Mouse (Mus musculus): ENCODE measurements around the gene Fcho2.

The Fcho2 gene

DNA sequence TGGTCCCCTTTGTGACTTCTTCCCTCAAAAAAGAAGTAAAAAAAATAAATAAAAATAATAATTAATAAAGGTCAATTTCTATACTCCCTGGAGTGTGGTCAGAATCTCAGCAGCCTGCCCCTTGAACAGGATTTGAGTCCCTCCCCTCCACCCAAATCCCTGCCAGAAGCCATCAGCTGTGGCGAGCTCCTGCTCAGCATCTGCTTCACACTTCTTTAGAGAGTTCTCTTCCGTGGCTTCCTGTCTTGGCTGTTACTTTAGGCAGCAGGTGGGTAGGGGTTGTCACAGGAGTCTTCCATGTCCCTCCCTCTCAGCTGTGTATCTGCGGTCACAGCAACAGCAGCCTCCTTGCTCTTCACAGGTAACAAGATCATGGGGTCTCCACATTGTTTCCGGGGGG, 109.7 kb downstream of the Fcho2 start:
- no peak for DNase-seq

DNA sequence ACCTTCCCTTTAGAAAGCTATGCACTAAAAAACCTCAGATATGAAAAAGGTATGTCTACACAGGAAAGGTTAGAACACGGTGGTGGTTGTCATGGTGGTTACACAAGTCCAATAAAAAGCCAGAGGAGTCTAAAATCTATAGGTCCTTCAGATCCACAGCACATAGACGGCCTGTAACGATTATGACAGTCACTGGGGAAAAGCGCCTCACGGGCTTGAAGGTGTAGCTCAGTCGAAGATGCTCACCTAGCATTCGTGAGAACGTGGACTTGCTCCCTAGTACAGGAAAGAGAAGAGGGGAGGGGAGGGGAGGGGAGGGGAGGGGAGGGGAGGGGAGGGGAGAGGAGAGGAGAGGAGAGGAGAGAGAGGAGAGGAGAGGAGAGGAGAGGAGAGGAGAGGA, 111.5 kb downstream of the Fcho2 start:
- DNase-seq, result no peak

DNA sequence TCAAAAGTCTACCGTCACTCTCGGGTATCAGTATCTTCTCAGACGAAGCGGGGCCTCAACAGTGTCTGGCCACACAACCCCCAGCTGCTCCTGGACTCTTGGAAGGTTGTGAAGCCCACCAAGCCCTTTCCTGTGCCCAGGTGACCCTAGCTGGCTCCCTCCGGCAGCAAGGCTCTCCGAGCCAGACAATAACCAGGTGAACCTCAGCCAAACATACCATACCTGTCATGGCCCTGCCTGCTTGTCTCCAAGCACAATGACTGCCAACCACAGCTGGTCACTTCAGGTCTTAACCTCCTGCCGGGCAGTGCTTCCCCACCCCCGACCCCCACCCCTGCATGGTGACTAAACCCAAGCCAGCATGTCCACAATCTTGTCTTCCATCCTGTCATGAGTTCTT, 112.9 kb downstream of the Fcho2 start:
- DNase-seq, result no peak

DNA sequence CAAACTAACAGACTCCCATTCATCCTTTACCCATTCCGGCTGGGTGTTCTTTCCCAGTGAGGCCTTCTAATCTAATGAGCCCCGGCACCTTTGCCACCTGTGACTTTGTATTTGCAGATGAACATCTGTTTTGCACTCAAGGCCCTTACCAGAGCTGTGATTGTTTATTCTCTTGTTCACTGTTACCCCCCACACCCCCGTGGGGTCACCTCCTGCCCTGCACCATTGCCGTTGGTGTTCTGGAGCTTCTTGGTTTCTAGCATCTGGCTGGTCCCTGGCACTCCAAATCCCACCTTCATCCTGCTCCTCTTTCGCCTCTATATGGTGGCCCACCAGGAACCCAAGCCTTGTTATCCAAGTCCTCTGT, 114.0 kb downstream of the Fcho2 start:
- no peak for DNase-seq

DNA sequence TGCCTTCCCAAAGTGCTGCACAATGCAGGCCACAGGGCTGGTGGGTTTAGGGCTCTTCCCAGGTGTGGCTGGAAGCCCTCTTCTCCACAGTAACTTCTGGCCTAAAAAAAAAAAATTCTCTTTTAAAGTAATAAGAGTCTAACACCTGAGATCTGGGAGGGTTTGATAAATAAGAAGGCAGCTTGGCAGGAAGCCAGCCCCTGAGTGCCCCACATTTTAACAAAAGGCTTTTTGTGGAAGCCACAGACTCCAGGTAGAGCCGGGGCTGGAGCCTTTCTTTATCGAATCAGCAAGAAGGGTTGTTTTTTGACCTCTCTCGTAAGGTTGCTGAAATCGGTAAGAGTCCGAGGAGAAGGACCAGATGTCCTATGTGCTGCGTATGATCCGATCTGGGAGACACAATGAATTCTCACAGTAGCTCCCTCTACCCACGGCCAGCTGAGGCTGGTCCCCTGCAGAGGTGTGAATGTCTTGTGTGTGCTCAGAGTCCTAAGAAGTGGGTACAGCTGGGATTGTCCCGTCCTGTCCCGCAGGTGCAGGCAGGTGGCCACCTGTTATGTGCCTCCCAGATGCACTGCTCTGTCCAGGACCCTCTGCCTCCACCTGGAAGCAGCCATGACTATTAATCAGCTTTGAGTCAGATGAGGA, 114.5 kb downstream of the Fcho2 start:
- DNase-seq, result no peak

DNA sequence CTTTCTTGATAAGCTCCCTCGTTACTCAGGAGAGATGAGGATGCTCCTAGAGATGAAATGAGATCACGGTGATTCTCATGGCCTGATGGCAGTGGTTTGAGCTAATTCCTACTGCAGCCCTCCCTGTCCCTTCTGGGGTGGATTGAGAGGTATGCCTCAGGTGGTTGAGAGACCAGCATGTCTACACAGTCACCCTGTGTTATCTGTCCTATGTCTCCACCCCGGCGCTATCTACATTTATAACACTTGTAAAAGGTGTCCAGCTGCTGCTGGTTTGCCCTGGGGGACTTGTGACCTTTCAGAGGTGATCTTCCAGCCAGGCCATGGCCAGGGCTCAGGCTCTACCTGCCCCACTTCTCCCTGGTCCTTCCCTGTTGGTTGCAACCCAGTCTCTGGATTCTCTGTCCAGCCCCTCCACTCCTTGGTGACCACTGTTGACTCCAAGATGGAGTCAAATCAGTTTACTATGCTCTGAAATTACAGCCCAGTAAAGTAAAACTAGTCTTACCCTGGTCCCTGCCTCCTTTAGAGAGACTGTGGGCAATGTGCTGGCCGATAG, 115.2 kb downstream of the Fcho2 start:
- DNase-seq, result no peak

DNA sequence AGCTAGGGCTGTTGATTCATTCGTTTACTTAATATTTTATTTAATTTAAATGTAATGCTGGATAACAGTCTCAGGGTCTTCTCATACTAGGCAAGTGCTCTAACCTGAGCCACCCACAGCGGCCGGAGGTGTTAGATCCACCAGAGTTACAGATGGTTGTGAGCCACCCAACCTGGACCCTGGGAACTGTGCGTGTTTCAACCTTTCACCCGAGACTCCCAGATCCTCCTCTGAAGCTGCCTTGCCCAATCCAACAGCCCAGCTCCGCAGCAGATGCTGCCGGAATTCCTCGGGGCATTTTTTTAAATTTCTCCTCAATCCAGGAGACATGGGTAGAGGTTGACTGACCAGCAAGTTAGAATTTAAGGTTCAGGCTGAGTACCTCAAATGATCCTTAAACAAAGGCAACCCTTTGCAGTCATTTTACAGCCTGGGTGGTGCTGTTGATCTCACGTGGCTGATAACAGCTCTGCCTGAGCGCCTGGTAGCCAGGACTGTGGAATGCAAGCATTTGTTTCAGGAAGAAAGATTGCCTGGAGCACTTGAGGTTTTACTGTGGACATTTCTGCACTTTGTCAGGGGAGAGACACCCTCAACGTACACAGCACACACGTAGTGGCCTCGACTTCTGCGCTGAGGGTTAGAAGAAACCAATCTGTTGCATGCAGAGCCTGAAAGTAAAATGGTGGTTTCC, 116.1 kb downstream of the Fcho2 start:
- DNase-seq, result no peak

DNA sequence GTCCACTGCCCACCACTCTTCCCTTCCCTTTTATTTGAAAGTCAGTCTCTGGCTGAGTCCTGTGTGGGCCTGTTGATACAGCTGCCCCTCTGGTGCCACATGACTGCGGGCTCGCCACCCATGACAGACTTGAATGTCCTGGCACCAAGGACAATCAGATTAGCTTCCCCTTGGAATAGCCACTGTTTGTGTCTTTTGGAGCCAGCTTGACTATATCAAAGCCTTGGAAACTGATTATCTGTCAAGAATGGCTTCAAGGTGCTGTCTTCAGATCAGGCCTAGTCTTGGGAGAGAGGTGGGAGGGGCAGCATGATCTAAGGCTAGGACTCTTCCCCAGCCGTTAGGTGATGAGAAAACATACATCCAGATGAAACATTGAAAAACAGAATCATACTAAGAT, 118.5 kb downstream of the Fcho2 start:
- no peak for DNase-seq

DNA sequence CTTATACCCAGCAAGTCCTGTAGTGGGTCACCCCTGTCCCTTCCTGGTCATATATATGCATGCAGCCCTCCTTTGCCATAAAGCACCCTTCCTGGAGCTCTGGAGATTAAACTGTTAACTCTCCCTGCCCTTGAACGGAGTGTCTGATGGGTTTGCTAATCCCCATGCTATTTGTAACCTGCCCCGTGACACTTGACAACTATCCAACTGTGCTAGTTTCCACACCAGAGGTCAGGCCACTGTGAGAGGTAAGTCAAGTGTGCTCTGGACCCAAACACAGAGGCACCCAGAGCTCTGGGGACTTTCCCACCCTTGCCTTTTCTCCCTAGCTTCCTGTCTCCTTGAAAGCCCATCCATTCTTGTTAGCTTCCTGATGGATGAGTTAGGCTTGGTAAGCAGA, 119.7 kb downstream of the Fcho2 start:
- DNase-seq, result no peak

DNA sequence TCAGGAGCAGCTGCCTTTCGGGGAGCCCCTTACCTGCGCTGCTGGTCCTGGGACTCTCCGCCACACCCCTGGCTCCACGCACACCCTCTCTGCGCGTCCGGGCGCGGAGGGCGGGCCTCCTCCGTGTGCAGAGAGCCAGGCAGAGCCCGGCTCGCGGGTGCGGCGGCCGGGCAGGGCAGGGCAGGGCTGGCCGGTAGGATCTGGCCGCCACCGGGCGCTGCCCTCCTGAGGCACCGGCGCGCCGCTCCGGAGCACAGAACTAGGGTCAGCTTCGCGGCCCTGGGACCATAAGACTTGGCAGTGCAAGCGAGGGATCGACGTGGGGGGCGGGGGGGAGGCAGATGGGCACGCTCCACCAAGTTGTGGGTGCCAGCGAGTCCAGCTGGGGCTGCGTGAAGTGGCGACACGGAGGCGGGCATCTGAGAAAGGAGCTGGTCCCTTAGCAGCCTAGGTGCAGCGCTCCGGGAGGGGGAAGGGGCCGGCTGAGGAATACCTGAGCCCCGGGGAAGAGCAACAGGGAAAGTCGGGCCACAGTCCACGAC, 120.4 kb downstream of the Fcho2 start, which contains the start of gene Tmem171:
Gene Tmem171, minus strand, starts transcription at position 62 of the 542 bp plus-strand sequence.
- DNase-seq, result no peak

DNA sequence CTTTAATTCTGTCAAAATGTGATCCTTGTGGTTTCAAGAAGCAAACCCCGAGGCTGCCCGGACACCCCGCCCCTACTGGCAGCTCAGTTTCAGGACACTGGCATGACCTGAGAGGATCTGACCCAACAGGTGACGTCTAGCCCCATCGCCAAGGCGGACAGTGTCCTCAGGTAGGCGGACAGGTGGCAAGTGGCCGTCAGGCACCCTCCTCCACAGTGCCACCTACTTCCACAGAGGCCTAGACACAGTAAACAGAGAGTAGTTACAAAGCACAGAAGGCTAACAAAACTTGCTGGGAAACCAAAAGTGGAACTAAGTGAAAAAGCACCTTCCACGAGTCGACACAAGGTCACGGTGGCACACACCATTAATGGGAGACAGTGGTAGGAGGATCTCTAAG, 121.9 kb downstream of the Fcho2 start:
- no peak for DNase-seq

DNA sequence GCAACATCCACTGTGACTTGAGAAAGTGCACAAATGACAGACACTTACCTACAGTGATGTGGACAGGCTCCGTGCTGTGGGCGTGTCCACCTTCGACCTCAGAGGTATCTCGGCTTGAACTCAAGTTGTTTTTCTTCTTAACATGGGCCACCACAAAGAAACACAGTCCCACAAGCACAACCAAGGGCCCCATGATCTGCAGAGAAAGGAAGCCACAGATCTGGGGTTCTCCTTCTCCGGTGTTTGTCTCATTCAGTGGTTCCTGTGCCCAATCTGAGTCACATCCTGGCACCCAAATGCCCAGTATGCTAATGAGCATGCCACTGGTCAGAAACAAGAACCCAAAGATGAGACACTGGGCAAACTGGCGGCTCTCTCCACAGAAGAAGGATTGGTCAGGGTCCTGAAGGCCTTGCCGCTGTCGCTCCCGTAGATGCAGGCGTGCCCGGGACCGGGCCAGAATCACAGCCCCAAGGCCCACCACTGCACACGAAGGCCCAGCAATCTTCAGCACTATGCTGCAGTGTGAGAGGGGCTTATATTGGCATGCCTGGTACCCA, 123.2 kb downstream of the Fcho2 start:
- DNase-seq, result no peak

DNA sequence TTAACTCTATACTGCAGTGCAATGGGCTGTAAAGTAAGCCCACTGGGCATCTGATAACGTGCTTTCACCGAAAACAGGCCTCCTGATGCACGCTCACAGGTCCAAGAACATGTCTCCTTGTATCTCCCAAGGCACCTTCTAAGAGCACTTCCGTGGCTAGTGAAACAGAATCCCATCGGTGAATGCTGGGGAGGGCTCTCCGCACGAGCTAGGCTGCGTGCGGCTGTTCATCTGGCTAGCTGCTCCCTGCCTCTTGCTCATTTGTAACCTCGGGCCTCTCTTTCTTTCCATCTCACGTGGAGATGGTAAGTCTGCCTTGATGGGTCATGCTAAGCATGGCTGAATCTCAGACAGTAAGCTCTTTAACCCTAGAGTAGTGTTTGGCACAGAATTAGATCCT, 124.4 kb downstream of the Fcho2 start:
- no peak for DNase-seq

DNA sequence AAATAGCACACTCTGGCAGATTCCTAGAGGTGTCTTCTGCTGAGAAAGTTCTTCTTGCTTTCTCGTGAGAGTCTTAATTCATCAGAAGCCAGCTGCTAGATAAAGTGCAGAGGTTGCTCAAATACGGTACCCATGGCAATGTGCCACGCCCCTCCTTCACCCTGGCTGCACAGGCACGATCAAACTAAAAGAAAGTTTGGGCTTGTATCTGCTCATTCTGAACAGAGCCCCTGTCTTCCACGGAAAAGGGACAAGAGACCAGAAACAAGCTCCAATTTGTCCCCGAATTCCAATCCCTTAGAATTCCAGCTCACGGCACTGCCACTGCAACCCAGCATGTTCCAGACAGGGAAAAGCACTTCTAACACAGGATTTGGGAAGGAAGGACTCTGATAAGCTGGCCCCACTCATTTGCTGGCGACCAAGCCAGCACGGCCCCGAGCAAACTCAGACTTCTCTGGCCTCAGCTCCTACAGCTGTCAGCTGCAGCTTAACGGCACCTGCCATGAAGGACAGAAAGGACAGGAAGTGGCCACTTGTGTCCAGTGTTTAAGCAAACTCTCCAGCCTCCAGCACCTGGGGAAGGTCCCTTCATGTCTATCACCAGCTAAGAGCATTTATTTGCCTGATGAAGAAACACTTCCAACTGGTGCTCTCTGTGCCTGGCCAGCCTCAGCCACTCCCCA, 125.5 kb downstream of the Fcho2 start:
- DNase-seq, result no peak

DNA sequence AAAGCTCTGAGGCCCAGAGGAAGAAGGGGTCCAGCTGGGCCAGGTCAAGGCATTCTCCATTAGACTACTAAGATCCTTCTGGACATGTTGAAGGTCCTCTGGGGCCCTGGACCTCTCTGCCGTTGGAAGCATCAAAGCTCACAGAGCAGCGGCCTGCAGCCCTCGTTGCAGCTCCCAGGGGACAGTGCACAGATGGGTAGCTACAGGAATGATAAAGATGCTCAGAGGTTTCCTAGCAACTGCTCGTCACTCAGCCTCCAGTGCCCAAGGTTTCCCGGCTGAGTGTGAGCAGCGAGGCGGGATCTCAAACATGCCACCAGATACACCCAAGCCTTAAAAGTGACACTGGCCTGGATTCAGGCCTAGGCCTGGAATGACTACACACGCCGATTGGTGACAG, 127.3 kb downstream of the Fcho2 start:
- DNase-seq, result no peak

DNA sequence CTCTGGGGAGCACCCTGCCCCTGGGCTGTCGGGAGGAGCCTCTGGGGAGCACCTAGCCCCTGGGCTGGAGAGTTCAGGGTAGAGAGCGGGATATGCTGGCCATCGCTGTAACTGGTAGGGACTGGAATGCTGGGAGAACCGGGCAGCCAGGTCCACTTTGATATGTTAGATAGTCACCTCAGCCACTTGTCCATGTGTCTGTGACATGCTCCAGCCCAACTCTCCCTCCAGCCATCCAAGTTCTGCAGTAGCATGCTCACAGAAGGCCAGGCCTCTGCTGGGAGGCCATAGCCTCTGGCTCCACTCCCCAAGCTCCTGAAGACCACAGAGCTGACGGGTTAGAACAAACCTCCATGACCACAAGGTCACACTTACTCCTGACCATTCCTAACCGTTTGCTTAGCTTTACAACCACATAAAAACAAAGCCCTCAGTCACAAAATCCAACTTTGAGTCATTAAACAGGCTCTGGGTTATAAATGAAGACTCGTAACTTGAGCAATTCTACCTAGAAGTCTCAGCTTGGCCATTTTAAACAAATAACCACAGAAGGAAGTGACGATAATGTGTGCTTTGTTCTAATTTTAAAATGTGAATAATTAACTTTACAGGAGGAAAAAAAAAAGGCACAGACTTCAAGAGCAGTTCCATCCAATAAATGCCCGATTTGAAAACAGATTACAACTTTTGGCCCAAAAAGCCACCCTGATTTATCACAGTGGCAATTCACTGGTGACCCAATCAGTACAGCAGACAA, 130.9 kb downstream of the Fcho2 start:
- no peak for DNase-seq

DNA sequence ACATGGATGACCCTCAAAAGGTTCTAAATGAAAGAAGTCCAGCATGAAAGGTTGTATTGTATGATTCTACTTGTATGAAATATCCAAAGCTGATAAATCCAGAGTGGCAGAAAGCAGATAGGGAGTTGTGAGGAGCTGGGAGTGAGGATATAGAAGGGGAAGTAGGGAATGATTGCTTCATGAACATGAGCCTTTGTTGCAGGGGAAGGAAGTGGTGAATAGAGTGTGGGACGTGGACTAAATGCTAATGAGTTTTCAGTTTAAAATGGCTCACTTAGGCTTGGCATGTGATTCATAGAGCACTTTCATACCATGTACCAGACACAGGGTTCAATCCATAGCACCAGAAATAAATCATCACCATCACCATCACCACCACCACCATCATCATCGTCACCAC, 131.8 kb downstream of the Fcho2 start:
- no peak for DNase-seq

DNA sequence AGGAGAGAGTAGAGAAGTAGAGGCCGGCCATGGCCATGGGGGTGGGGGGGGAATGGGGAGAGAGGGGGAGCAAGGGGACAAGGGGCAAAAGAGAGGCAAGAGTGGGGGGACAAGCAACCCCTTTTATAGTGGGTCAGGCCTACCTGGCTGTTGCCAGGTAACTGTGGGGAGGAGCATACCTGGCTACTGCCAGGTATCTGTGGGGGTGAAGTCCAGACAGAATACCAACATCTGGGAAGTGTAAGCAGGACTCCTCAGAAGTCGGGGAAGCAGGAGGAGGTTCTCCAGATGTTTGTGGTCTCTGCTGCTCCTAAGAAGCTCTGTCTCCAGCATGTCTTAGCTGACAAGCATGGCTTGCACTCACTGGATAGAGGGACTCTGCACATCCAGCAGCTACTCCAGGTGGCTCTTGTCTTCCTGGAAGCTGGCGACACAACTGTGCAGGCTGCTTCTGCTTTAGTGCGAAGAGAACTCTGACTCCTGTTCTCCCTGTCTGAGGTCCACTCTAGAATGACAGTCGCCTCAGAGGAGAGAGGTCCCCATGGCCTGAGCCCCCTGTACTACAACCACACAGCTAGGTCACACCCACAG, 134.7 kb downstream of the Fcho2 start:
- no peak for DNase-seq

DNA sequence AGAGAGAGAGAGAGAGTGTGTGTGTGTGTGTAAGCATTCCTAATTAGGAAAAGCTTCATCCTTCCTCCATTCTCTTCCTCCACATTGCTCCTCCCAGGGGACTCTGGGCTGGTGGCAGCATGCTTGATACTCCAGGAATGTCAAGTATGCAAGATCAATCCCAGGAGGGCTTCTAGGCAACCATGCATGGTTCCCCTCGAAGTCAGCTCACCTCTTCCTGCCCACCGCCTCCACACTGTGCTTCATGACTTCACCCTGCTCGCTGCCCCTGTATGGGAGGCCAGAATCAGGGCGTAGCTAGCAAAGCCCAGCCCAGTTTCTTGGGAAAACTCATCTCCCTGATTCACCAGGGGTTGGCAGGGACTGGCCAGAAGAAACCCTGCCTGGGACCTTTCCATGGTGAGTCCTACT, 135.6 kb downstream of the Fcho2 start:
- DNase-seq, result no peak

DNA sequence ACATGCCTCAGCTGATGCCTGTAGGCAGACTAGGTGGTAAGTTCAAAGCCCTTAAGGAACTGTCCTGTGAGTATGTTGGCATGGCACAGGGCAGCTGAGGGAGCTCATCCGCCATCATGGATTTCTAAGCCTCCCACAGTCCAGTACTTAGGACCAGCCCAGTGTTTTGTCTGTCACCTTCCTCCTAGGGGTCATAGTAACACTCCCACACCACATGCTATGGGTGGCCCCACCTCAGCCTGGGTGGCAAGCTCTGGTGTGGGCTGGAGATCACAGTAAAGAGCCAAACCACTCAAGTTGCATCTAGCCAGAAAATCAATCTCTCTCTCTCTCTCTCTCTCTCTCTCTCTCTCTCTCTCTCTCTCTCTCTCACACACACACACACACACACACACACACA, 136.0 kb downstream of the Fcho2 start:
- no peak for DNase-seq

DNA sequence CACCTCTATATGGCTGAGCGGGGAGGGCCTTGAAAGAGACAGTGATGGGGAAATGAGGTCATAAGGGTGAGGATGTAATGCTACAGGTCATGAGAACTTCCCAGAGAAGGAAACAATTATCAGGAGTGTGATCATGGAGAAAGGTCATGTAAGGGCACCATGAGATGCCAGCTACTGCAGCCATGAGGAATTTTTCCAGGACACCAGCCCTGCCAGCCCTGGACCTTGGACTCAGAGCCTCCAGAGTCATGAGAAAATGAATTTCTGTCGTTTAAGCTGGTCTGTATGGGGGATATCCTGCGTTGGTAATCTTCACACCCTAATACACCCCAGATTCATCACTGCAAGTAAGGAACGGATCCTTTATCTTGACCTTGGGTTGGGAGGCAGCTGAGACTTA, 141.3 kb downstream of the Fcho2 start:
- no peak for DNase-seq
